Mouse (Mus musculus) urinary bladder, postnatal 14 days (tissue): Measurements from ENCODE around the gene Dnaic2.

ENCODE experiments used
- DNase-seq: peaks from one replicate; pipeline ENCODE4 v3.0.0; 2021; ENCODE audit warnings: low spot score

Dnaic2 gene

DNA sequence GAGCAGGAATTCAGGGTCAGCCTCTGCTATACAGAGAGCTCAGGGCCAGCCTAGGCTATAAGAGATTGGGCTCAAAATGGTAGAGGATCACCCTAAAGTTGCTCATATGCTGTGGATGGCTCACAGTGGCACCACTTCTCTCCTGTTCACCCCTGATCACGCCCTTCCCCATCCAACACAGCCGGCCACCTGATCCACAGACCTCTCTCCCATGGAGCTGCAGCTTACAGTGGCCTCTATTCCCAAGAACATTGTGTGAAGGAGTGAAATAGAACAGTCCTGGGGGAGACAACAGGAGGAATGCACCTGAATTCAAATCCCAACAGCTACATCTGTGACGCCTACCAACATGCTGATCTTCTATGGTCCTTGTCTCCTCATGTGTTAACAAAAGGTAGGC, 71.4 kb downstream of the Dnaic2 start, which contains the start of gene Gpr142:
Gene Gpr142, plus strand, starts transcription at position 301 of the 400 bp plus-strand sequence.
- no peak for DNase-seq

DNA sequence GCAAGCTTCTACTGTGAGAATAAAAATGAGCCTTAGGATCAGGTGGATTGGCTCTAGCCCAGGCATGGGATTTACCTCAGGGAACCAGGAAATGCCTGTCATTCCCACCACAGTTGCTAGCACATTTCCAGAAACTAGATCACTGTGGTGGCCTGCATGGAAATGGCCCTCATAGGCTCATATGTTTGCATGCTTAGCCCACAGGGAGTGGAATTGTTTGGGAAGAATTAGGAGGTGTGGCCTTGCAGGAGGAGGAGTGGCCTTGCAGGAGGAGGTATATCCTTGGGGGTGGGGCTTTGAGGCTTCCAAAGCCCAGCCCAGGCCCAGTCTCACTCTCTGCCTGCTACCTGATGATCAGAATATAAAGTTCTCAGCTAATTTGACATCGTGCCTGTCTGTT, 74.7 kb downstream of the Dnaic2 start:
- DNase-seq = no peak

DNA sequence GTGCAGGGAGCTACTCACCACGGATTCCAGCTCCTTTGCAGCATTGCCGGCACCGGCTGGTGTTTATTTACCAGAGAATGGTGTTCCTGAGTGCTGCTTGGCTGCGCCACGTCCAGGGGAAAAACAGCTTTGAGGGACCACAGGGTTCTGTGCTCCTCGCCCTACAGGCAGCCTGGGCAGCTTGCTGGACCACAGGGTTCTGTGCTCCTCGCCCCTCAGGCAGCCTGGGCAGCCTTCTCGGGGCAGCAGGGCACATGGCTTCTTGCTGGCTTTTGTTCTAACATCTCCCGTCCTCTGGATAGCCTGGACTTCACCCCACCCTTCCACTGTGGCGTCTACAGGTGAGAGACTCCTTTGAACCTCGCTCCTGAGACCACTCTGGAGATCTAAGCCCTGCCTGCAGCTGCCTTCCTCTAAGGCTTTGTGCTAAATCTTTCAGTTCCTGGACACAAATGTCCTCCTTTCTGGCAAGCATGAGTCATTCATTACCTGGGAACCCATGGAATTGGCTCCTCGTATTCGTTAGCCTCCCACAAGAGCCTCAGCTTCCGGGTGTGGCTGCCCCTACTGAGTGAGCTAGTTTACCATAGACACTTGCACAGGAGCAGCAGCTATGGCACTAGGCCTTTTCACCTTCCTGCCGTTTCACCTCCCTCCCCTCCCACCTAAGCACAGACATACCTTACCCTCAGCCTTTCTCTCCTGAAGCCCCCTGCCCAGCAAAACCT, 75.5 kb downstream of the Dnaic2 start:
- DNase-seq = no peak

DNA sequence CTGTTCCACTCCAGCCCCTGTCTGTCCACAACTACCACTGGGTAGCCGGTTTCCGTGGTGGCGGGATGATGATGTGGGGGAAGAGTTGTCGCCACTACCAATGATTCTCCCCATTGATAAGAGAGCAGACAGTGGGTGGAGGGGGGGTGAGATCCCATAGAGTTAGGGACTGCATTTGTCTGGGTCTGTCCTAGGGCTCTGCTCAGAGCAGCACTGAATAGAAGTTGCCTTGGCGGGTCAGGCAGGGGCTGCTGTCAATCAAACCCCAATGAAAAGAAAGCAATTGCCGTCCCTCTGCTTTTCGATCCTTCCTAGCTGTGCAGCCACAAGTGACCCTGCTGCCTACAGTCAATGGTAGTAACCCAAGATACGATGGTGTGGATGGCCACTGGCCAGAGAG, 76.8 kb downstream of the Dnaic2 start:
- no peak for DNase-seq

DNA sequence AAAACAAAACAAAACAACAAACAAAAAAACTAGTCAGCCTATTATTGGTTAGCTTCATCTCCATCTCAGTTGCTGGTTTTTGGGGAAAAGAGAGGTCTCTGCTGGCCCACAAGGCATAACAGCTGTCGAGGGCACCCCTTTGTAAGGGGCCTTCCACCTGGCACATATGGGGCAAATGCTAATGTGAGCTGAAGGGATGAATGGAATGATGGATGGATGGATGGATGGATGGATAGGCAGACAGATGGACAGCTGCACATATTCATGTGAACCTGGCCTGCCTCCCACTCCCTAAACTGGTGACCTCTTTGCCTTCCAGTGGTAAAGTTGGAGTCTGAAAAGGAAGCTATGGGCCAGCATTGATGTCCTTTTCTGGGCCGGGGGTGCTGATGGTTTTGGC, 79.8 kb downstream of the Dnaic2 start:
- no peak for DNase-seq
